Mouse (Mus musculus): ENCODE data around the gene Arid1b.

Gene Arid1b

DNA sequence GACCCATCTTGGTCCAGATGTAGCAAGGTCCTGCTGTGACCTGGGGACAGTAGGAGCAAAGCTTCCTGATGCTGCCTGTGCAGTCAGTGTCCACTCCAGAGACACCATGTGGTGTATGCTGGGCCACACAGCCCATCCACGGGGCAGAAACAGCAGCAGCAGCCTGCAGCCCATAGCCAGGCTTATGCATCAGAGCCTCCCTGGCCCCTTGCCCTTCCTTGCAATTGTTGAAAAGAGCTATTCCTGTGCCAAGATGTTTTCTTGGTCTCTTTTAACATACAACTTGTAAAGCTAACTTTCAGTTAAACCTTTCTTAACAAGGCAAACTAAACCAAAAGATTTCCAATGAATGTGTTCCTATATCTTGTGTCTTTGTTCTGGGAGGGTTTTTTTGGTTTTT lies 329.6 kb downstream of the Arid1b start:
- no peak for DNase-seq (ENCODE audit: low spot score)

DNA sequence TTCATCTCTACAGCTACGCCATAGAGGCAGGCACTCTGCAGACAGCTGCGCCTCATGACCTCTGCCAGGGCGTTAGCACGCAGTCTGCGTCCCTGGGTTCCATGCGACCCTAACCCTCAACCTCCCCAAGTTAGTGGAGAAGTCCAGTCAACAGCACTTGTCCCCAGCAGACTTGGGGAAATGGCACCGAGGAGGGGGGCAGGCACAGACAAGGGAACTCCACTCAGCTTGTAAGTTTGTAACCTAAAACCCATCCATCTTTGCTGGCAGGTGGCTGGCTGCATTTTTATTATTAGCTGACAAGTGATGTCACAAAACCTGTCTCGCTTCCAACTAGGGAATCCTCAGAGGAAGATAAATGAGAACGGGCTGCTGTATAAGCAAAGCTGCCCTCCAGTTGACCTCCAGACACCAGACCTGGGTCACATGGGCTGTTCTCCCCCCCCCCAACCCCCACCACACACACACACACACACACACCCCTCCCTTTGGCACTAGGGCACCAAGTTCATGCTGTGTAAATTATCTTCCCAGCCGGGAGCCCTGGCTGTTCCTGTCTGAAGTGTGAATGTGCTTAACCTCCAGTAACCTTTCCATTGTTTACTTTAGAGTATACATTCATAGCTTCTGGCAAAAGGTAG lies 330.2 kb downstream of the Arid1b start:
- no peak for DNase-seq (ENCODE audit: low spot score)

DNA sequence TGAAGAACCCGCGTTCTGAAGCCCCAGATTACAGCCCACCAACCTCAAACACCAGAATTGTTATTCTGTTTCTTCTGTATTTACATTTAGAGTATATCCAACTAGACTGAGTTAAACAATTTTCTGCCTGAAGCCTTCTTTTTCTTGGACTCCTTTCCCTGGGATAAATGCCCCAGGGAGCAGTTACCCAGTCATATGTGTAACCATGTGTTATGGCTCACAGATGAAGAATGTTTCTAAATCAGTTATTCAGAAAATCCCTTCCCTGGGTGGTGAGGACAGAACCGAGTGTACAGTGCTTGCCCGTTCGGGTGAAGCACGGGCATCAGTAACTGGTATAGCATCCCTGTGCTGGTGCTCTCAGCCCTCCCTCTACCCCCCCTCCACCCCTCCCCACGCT lies 332.6 kb downstream of the Arid1b start:
- DNase-seq (ENCODE audit: low spot score), result no peak

DNA sequence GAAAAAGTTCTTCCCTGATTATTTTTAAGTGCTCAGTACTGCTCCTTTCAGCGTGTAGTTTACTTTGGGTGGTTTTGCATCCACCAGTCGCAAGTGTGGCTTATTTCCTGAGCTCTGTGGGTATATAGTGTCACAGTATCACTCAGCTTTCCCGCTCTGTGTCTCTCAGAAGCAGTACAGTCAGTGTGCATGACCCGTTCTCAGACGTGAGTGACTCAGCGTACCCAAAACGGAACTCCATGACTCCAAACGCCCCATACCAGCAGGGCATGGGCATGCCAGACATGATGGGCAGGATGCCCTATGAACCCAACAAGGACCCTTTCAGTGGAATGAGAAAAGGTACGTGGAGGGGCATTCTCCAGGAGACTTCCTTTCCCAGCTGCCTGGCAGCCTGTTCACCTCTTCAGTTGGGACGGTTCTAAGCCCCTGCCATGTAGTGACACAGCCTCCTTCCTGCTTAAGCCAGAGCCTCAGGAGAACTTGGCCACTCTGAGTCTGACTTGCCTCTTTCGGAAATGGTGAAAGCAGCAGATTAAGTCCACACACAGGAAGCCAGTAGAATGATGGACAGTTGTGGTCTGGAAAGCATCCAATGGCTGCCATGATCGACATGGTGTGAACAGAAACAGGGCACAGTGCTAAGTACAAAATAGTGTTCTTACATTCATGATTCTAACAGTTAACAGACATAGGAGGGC lies 333.5 kb downstream of the Arid1b start:
- DNase-seq (ENCODE audit: low spot score), result no peak

DNA sequence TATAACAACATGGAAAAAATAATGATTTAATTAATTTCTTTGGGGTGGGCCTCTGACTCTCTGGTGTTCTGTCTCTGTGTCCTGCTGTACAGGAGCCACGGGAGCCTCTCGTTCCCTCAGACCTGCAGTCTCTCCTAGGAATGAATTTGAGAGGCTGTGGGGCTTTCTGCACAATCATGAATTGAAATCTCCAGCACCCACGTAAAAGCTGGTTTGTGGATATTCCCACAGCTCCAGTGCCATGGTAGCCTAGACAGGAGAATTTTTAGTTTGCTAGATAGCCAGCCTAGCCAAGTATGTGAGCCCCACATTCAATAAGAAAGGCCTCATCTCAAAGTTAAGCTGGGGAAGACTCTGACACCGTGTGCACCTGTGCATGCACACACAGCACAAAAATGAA lies 335.3 kb downstream of the Arid1b start:
- no peak for DNase-seq (ENCODE audit: low spot score)

DNA sequence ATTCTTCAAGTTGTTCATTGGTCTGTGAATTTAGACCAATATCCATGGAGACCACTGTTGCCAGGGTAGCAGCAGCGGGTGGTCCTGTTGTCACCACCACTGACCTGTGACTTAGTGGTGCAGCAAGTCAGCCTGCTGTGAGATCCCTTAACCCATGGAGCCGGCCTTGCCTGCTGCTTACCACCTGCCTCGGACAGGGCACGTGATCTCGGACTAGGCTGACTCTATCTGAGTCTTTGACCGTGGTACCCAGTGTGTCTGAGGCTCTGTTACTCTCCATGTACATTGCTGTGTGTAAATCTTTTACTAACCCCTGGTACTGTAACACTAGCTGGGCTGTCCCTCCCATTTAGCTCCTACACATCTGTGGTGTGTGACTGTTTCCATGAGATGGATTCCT lies 335.9 kb downstream of the Arid1b start:
- DNase-seq (ENCODE audit: low spot score), result no peak

DNA sequence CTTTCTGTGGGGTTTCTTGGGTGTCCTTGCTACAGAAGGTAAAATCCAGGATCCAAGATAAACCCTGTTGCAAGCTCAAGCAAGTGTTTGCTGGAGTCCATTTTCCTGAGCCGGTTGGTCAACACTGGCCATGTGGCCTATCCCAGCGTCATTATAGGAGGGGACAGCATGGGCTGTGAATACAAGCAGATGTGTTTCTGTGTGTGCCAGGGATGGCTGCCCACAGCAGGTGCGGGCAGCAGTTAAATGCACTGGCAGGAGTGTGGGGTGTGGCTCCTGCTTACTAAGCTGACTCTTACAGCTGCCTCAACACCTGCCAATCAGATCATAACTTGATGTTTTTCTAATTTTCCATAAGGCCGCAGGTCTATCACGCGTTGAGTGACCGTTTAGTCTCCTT lies 336.5 kb downstream of the Arid1b start:
- DNase-seq (ENCODE audit: low spot score), result no peak

DNA sequence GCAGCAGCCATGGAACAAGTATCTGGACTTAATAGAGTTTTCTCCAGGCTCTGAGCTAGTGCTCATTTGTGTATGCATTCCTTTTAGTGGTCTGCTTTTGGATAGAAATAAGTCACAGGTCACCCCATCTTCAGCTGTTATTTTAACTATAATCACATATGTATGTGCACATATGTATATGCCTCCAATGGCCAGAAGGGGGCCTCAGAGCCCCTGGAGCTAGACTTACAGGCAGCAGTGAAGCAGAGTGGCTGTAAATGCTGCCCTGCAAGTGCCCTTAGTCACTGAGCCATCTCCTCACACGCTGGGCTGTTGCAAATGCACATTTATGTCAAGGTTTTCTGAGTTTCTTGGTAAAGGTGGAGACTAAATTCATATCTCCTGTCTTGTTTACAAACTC lies 337.3 kb downstream of the Arid1b start:
- DNase-seq (ENCODE audit: low spot score), result no peak

DNA sequence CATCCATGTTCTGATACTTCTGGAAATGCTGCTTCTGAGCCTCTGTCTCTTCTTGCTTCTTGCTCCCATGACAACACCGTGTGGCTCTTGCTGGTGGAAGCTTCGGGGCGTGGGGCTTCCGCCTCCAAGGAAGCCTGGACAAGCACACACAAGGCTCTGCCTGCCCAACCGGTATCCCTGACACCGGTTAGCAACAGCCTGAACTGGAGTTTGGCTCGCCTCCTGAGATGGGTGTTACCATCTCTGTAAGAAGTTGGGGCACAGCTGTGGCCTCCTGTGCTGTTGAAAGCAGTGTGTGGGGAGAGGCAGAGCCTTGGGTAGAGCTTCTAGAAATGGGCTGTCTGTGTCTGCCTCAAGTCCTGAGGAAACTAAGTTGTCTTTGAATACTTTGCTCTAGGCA lies 340.4 kb downstream of the Arid1b start:
- no peak for DNase-seq (ENCODE audit: low spot score)

DNA sequence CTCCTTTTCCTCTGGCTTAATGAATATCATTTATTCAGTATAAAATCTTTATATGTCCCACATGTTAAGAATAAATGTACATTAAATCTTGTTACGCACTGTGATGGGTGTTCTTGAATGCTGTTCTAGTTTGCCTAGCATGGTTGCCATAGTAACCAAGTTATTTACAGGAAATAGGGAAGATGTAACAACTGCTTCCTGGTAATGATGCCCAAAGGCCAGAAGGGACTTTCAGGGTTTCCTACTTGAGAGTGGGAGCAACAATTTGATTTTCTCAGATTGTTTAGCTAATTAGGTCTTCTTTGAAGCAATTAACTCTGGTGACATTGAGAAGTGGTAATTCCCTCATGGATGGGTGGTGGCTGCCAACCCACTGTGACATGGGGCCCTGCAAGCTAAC lies 350.3 kb downstream of the Arid1b start:
- no peak for DNase-seq (ENCODE audit: low spot score)

DNA sequence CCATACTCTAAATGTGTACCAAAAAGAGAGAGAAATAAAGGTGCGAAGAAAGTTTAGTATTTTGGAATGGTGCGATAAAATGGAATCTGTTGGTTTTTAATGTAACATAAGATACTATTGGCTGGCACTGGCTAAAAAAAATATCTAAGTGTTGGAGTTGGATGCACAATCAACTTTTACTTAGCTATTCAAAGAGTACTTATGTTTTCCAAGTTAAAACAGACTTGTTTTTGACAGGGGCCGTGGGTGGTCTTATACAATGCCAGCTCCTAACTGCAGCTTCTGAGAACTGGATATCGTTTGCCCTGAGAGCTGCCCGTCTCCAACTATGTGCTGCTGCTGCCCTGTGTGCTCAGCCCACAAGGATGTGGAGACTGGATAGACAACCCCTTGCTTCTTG lies 351.7 kb downstream of the Arid1b start:
- DNase-seq (ENCODE audit: low spot score), result no peak

DNA sequence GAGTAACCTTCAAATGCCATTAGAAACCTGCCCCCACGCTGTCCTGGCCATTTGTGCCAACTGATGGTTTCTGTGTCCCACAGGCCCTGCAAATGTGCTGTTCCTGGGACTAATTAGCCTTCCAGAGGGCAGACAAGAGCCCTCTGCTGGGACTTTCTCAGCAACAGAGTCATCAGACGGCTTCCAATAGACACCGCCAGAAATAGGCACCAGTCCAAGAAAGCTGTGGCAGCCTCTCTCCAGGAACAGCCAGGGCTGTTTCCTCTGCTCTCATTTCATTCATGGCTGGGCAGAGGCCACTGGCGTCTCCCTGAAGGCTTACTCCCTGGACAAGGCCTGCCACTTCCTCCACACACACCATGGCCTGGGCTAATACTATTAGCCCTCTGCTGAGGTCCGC lies 358.8 kb downstream of the Arid1b start:
- DNase-seq (ENCODE audit: low spot score), result no peak

DNA sequence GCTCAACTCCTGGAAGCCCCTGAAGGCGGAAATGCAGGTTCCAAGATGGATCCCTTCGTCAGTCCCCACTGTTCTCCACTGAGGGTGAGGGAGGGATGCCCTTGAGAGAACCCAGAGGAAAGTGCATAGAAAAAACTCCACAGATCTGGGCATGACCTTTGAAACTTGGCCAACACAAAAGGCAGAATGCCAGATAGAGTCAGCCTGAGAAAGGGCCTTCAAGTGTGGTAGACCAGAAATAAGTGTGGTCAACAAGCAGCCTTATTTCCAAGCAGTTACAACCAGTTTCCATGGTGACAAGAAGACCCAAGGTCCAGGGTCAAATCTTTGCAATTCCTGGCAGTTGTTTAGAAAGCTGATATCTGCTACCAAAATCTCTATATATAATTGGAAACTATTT lies 366.6 kb downstream of the Arid1b start:
- peak; percentile 64 for DNase-seq (ENCODE audit: low spot score)

DNA sequence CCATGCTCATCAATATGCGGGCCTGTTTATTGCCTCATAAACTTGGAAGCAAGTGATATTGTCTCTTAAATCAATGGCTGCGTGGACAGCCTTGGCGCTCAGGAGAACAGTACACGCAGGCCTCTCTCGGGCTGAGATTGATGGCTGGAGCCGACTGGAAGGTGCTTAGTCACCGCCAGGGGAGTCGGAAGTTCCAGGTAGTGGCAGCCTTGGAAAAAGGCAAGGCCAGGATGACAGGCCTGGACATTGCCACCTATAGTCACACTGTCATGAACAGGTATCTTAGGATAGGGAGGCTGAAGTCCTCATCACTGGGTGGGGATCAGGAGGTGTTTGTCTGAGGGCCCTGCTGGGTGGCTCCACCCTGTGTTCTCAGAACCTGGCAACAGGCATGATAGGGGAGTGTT lies 371.9 kb downstream of the Arid1b start:
- DNase-seq (ENCODE audit: low spot score), result no peak

DNA sequence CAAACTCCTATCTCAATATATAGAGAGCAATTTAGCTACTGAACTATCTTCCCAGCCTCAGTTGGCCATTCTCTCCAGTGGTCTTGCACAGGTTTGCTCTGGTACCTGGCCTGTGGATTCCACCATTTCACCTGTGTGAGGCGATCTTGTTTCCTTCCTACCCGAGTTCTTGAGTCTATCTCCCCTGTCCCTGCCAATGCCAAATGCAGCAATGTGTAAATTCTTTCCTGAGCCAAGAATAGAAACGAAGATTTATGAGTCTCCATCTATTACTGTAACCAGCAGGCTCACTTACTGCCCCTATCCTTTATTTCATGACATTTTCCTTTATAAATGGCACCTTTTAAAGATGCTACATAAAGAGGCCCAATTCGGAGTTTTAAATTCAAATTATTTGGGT lies 376.9 kb downstream of the Arid1b start:
- DNase-seq (ENCODE audit: low spot score), result no peak

DNA sequence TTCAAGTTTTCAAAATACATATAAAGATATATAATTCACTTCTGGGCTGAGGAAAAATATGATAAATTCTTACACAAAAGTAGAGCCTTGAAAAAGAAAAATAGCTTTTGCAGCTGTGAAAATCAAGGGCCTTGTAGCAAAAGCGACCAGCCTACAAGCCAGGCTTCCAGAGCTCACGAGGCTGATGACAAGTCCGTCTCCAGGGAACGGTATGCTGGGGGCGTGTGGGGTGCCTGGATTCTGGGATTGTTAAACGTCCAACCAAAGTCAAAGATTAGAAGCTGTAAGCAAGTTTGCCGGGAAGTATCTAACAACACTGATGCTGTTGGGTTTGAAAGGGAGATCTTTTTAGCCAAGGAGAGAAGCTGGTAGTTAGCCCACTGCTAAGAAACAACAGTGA lies 377.4 kb downstream of the Arid1b start:
- no peak for DNase-seq (ENCODE audit: low spot score)

DNA sequence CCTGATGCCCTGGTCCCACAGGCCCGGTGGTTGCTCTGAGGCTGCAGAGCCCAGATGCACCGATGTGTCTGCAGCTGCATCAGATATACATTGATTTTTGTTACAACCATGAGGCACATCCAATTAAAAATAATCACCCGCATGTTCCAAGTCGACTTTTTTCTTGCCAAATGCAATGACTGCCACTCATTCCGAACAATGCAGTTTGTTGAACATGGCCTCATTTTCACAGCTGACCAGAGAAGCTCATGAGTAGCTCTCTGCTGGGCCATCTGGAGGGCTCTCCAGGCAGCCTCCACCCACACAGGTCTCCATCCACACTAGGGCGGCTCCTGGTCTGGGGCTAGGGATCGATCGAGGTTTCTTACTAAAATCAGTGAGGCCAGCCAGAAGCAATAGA lies 378.8 kb downstream of the Arid1b start:
- DNase-seq (ENCODE audit: low spot score), result no peak

DNA sequence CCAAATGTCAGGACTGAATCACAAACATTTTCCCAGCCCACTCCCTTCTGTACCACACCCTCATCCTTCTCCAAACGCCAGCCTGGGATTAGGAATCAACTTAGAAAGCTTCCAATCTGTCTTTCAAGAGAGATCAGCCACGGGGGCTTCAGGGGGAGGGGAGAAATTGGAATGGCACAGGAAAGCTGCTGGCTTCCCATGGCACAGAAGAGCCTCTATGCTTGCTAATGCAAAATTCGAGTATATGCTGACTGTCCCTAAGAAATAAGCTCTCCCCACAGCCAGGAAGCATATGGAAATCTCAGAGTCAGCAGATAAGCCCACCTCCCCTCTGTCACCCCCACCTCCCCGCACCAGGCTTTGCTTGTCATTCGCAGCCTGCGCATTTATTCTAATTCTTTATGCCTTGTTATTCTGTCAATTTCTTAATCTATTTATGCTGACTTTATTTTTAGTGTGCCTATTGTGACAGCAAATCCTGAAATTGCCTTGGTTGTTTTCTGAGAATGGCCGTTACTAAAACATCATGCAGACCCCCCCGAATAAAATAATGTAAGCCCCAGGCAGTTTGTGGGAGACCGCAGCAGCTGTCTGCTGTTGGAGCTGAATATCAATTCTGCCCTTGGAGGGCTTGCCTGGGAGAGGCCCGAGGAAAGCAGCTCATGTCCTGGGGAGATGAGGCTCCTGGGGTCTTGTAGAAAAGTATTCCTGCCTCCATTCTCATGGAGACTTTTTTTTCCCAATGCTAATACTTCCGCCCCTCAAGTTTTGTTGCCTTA lies 383.2 kb downstream of the Arid1b start:
- no peak for DNase-seq (ENCODE audit: low spot score)

DNA sequence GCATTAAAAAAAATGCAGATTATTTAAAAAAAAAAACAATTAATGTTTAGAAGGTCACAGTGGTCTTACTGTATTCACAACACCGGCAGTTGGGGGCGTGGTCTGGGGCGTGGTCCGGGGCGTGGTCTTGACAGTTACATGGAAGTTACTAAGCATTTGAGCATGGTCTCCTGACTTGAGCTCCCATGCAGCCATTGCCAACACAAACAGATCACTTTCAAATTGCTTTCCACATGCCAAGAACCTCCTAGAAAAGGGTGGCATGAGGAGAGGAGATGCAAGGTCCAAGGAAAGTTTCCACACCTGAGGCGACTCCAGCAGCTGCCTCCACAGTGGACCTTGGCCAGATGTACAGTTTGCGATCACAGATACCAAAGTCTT lies 383.8 kb downstream of the Arid1b start:
- DNase-seq (ENCODE audit: low spot score), result peak; percentile 64

DNA sequence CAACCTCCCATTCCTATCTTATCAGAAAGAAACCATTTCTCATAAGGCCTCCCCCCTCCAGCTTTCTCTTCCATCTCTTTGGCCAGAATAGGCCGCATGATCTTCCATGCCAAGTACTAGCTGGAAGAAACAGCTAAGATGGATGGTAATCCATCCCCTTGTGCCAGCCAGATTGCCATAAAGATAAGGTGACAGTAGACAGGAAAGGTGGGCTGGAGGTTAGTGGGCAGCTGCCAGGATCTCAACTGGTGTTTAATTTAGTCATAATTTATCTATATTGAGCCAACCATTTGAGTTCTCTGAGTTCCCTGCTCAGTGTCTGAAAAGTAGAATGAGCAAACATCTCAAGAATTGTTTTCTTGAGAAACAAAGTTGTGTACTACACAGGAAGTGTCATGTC lies 391.6 kb downstream of the Arid1b start:
- no peak for DNase-seq (ENCODE audit: low spot score)

DNA sequence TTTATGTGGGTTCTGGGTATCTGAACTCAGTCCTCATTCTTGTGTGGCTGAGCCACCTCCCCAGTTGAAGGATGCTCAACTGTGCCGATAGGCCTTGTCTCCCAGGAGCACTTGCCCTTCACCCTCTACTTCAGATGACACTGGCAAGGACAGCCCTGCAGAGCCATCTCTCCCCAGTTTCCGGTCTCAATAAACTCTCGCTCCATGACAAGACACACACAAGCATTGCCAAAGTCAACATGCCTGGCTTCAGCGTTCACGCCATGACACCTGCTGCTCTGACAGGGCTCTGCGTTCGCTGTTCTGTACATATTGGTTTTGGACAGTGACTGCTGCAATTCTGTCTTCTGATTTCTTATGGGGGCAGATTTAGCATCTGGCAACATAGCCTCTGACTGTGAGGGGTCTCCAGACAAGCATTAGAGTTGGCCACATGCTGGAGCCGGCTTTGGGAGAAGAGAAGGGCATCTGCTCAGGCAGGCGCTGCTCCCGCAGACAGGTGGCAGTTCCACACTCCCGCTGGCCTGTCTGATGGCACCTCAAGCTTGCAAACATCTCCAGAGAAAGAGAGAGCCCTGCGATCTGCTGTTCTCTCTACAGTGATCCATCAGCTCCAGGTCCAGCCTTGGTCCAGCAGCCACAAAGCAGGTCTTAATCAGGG lies 392.9 kb downstream of the Arid1b start:
- no peak for DNase-seq (ENCODE audit: low spot score)

DNA sequence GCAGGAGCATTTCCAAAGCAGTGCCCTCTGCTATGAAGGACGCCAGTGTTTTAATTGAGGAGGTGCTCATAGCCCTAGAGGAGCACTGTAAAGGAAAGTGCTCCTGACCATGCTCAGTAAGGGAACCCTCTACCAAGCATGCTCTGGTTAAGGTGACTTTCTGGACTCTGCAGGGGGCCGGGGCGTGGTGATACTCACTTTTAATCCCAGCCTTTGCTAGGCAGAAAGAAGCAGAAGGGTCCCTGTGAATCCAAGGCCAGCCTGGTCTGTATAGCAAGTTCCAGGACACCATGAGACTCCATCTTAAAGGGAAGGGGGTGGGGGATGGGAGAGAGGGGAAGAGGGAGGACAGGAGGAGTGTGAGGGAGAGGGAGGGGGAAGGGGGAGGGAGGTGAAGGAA lies 394.2 kb downstream of the Arid1b start:
- DNase-seq (ENCODE audit: low spot score), result no peak

DNA sequence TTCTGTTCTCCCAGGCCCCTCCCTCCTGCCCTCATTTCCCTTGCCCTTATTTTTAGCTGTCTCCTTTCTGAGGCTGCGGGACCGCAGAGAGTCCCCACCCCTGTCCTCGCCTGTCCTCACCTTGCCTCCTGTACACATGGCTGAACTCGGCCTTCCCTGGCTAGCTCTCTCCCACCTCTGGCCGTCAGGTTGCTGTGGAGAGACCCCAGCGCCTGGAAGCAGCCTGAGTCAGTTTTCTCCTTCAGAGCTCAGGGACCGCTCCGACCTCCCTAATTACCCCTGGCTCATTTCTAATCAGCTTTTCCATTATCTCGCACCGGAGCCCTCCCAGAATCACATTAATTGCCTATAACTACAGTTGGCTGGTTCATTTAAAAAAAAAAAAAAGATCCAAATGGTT lies 396.6 kb downstream of the Arid1b start:
- no peak for DNase-seq (ENCODE audit: low spot score)

Measured in ovary, postnatal 36 days (tissue).